Mouse (Mus musculus): Measurements from ENCODE around the gene Dhcr24.

Dhcr24 gene

DNA sequence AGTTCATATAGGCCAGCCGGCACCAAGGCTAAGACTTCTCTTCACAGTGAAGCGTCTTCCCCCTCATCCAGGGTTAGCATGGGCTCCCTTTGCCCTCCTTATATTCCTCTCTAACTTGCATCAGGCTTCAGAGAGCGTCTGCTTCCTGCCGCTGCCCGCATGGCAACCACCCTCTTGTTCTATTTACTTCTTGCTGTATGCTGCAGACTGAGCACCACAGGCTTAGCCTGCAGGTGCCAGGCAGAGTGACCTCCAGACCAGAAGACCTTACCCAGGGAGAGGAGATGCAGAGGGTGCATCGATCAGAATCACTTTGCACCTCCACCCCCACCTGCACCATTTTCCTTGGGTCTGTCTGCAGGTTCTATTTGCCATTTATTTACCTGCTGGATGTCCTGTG is 1.2 kb downstream of the Dhcr24 start:
- no peak for DNase-seq

DNA sequence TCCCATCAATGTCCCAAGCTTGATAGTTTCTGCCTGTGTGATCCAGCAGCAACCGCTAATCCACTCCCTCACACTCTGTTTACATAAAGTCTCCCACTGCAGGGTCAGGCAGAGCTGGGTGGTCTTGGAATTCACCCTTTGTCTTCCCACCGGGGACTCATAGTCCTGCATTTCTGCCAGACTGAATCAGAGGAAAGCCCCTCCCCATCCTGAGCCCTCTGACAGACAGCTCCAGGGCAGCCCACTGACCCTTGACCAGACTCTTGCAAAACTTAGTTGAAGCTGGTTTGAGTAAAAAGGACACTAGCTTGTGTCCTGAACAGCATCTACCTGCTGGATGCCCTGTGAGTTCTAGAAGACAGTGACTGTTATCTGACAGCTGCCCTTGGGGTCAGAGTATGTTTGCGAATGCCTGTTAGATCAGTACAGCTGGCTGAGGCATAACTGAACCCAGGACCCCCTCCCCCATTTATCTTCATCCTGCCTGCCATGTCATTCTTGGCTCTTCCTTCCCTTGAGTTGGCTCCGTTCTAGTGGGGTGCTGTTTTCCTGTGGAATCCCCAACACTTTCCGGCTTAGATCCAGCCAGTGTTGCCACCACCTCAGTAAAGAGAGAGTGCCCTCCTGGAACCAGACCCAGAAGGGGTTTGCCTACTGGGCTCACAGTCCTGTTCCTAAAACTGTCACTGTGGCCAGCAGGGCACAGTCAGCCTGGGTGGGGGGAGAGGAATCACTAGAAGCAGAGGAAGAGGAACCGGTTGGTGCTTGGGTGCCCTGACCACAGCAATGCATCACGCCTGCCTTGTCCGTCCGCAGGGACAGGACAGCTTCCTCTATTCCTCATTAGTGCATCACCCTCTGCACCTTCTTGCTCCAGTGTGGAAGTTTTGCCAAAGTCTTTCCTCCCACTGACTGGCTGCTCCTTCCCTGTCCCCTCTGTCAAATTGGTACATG is 2.3 kb downstream of the Dhcr24 start:
- peak; percentile 68 for DNase-seq

- no peak for DNase-seq
These were observed 3.3 kb downstream of the Dhcr24 start for GRCm38 (mm10) chr4:106564161-106564560.

DNA sequence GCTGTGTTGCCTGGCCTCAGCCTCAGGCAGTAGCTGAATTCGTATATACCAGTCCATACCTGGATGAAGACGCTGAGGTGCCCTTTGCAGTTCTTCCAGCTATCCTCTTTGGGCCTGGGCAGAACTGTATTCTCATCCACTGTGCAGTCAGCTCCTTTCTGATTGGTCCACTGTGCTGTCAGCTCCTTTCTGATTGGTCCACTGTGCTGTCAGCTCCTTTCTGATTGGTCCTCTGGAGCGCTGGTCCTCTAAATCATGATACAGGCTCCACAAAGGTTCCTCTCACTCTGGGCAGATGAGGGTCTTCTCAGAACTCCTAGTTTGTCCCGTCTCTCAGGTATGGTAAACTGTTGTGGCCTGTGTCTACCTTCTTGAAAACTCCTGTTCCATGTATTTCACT is 8.8 kb downstream of the Dhcr24 start:
- no peak for DNase-seq

DNA sequence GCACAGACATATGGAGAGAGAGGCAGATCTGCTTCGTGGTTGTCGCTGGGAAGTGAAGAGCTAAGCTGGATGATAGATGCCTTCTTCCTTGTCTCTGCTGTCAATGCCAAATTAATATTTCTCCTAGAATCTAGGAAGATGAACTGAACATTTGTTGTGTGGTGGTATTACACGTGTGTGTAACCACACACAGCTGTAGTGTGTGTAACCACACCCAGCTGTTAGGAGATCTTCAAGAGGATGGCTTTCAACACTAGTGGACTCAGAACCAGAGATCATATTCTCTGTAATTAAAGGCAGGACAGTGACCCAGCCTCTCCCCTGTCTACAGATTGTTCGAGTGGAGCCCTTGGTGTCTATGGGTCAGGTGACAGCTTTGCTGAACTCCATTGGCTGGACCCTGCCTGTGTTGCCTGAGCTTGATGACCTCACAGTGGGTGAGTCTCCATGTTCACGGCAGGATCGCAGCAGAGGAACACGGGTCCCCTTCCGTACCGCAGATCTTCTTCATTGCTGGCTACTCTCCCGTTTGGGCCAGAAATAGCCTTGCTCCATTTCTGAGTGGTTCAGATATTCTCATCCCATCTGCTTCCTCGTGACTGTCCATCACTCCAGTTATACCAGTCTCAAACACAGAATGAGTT is 10.4 kb downstream of the Dhcr24 start:
- no peak for DNase-seq

DNA sequence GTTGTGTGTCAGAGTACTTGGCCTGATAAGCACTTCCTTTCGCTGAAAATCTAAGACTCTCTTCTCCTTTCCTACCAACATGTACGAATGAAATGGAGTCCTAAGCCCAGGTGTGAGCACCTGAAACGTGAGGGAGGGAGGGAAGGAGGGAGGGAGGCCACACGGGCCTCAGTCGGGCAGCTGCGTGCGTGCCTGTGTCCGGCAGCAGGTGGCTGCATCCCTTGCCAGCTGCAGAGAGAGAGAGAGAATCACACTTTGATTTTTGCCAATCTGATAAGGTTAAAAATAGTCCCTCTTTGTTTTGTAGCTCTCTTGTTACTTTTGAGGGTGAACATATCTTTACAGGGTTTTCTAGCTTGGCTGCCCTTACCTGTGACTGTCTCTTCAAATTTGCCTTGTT is 14.2 kb downstream of the Dhcr24 start:
- no peak for DNase-seq

DNA sequence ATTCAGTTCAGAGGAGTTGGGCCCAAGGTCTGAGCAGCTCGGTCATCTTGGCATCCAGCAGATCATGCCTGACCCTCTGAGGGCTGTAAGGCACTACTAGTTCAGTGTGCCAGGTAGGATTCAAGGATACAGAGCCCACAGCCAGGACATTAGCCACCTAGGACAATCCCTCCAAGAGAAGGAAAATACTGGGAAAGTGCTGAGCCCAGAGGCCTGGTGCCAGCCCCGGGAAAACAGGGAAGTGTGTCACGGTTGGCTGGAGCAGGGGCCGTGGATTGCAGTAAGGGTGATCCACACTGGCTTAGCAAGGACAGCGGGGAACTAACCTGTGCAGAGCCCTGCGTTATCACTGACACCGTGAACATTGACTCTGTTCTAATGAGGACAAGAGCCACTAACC is 16.7 kb downstream of the Dhcr24 start:
- peak; percentile 67 for DNase-seq

- DNase-seq = no peak
These were observed 20.5 kb downstream of the Dhcr24 start for GRCm38 (mm10) chr4:106581176-106581864.

GRCm38 (mm10) chr4:106581865-106582204 is 21.0 kb downstream of the Dhcr24 start:
- no peak for DNase-seq

DNA sequence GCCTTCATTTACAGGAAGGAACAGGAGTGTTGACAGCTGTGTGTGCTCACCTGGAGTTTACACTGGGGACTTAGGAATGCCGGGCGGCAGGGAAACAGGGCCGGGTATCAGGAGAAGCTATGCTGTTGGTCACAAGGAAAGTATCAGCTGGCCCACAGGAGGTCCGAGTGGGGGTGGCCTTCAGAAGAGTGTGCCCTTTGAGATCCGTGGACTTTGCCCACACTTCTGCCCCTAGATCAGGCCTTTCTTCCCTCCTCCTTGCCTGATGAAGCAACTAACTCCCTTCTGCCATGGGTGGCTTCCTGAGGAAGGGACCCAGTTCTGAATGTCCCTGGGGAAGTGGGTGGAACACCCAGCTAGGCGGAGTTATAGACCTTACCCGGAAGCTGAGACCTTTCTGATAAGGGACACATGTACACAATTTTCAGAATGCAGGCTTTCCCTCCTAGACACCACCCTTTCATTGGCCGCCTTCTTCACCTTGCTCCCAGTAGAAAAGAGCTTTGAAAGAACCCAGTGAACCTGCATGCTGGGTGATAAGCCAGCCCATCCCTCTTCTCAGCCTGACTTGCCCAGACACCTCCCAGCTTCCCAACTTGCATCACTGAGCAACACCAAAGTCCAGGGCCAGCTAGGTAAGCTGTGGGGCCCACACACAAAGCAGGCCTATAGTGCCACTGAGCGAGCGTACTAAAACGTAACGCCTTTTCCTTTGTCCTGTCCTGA is 21.8 kb downstream of the Dhcr24 start:
- DNase-seq = peak; percentile 81

DNA sequence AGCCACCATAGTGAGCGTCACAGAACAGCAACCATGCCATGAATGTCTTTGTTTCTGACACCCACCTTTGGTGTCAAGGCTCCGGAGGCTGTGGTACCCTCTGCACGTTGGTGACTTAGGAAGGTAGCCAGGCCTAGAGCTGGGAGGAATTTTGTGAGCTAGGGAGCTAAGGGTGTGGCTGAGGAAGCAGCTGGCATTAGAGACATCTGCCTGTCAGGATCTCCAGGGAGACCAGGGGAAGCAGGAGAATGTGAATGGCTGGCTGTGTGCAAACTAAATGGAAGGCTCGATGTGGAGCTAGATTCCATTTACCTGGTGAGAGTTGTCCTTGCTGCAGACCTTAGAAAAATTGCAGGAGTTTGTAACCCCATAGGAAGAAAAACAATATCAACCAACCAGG is 23.8 kb downstream of the Dhcr24 start:
- DNase-seq = no peak

DNA sequence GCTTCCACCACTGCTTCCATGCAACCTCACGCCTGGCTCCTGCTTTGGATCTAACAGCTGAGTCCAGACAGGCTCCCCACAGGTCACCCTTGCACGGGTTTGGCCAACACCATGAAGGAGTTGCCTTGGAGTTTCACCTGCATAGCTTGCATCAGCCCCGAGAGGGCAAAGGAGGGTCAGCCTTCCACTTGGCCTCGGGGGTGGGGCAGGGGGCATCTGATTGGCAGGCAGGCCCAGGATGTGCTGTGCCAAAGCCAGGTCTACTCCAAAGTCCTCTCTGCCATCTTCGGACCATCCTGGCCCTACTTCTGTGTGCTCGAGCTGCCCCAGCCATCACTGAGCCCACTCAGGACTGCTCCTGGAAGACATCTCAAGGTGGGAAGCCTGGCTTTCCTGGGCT is 26.2 kb downstream of the Dhcr24 start:
- DNase-seq = peak; percentile 77

- DNase-seq = no peak
These were observed 29.3 kb downstream of the Dhcr24 start for GRCm38 (mm10) chr4:106590142-106590541.

DNA sequence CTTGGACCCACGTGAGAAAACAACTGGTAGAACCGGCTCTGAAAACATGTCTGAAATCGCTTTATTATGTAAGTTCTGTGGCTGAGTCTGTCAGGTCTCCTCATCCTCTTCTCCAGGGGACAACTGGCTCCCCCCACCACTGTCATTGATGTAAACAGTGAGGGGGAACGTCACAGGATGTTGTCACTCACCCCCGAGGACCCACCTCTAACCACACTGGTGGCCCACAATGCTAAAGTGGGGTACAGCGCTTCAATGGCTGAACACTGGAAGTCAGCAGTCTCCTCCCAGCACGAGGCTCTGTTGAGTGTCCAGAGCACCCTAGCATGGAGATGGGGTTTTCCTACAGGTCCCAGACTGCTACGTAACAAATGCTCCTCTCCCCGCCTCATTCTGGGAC is 30.0 kb downstream of the Dhcr24 start:
- no peak for DNase-seq

GRCm38 (mm10) chr4:106593636-106594035 is 32.8 kb downstream of the Dhcr24 start:
- no peak for DNase-seq

GRCm38 (mm10) chr4:106596200-106596599 is 35.4 kb downstream of the Dhcr24 start:
- DNase-seq = no peak

DNA sequence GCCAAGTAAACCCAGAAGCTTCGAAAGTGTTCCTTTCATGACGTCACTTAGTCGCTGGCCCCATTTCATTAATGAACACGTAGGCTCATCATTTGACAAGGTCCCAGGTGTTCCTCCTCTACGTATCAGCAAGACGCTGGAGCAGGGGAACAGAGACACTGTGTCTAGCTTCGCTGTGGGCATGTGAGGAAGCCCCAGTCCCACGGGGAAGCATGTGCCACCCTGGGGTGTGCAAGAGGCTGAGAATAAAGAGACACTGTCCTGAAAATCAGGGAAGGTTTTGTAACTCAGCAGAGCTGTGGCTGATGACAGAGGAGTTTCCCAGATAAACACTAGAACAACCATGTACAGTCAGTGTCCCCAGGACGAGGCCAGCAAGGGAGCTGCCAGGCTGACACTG is 36.2 kb downstream of the Dhcr24 start:
- DNase-seq = no peak

DNA sequence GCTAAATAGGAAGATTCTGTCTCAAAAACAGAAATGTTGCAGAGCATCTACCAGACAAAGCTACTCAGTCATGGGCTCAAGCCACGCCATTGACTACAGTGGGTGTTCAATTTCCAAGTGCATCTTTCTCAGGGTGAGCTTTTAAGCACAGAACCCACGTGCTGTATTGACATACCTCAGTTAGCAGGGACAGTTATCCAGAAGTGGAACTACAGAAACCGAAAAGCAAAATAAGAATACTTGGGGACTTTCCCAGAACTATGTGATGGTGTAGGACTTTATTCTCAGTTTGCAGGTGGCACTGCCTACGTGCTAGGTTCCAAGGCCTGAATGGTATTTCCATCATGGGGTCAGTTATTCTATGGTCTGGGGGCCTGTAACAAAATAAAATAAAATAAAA is 36.9 kb downstream of the Dhcr24 start:
- DNase-seq = no peak

DNA sequence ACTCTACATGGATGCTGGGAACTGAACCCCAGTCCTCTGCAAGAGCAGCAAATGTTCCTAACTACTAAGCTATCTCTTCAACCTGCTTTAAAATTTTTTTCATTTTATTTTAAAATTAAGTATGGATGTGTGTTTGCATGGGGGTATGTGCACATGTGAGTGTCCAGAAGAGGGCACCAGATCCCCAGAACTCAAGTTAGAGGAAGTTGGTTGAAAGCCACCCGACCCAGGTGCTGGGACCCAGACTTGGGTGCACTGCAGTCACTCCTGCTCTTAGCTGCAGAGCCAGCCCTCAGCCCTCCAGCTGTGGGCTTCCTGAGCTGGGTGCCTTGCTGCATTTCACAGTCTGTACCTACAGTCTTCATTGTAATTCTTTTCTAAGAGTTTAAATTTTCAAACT is 38.6 kb downstream of the Dhcr24 start:
- DNase-seq = no peak

DNA sequence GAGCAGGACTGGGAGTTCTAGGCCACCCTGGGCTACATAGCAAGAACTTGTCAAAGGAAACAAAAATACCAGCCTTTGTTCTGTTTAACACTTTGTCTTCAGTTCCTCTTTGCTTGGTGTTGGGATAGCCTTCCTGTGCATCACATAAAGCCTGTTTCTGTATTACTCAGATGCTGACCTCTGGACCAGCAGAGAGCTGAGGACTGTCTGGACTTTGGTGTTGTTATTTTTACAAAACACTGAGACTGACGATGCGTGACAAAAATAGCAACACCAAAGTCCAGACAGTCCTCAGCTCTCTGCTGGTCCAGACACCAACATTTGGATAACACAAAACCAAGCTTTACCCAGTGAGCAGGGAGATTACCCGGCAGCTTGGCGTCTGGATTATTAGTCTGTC is 39.9 kb downstream of the Dhcr24 start:
- peak; percentile 63 for DNase-seq

DNA sequence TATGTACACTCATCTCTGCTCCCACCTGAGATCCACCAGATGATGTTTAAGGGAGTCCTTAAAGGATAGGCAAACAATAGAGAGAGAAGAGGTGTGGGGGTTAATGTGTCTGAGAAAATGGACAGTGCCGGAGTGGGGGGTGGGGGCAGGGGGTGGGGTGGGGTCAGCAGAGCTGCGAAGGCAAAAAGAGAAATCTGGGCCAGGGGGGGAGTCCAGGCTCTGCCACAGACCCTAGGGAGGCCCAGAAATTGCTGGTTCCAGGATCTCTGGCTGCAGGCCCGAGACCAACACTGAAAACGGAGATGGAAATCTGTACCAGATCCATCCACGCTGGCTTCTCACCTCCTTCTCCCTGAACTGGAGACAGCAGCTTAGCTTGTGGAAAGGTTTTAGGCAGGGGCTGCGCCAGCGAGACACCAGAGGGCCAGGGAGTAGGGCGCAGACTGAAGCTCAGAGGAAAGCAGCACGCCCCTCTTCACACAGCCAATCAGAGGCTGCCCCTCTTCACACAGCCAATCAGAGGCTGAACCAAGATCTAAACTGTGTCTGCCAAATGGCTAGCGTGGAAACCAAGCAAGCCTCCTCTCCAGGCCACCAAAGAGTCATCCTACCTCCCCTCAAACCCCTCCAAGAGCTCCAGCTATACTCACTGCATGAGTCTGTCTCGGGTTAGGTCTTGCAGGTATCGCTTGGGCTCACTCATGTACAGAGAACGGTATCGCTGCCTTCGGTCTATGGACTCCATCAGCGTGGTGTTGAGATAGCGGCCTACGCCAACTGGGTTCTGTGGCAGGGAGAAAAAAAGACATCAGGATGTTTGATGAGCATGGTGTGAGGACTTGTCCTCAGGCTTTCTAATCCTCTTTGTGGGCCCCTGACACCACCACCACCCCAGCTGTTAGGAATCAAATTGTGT is 46.1 kb downstream of the Dhcr24 start:
- no peak for DNase-seq

GRCm38 (mm10) chr4:106607905-106608304 is 47.1 kb downstream of the Dhcr24 start:
- DNase-seq = no peak
